Mouse (Mus musculus): ENCODE data around the gene Impdh2. TPM values are rescaled to one million over a fixed set of nuclear protein-coding genes. Genes with fewer than 3 reads are reported as not detected.
"Not testable (repeated sequence)": the region's sequence is repeated elsewhere in the genome, so short reads cannot be mapped to it uniquely, and the experiment has no call there.

Impdh2 gene
- polyA plus RNA-seq, 1 experiment from 2014 or later, result 101 TPM

- 84% methylated on average over 3 of the region's 3 CpGs for WGBS
- no peak overlapping the region for H3K4me3 ChIP-seq (ENCODE audit: low read length)
Observed at GRCm38 (mm10) chr9:108594354-108594753, 34.3 kb downstream of the Impdh2 start.

GRCm38 (mm10) chr9:108596998-108597764, 37.1 kb downstream of the Impdh2 start, which contains the start of gene P4htm:
Gene P4htm, minus strand, starts transcription at chr9:108597667.
- Histone ChIP-seq H3K27ac (ENCODE audit: low read depth, low read length) (peak within 1 kb of the TSS; percentile 85), H3K4me2 (ENCODE audit: low read length) (peak within 1 kb of the TSS; percentile 84), H3K4me3 (ENCODE audit: low read length) (peak within 1 kb of the TSS; percentile 68), H3K9ac (ENCODE audit: low read depth, low read length) (peak within 1 kb of the TSS; percentile 82), H3K4me1 (ENCODE audit: control insufficient read depth, insufficient read depth, low read depth, low read length) (peaks cover 8% of the 10 kb centered on the region), H3K36me3 (ENCODE audit: control insufficient read depth, insufficient read depth, low read length) (no peaks in the 10 kb centered on the region), H3K9me3 (ENCODE audit: control insufficient read depth, low read length) (no peaks in the 10 kb centered on the region), H3K27me3 (replicated peaks; ENCODE audit: control insufficient read depth, insufficient read depth, low read length) (no peaks in the 10 kb centered on the region)
- WGBS, result 1% methylated on average over 44 of the region's 69 CpGs
- peak; percentile 86 for ATAC-seq

More at GRCm38 (mm10) chr9:108594354-108594753, 34.3 kb downstream of the Impdh2 start:
- Histone ChIP-seq H3K36me3 (ENCODE audit: control insufficient read depth, insufficient read depth, low read length) (no peaks in the 10 kb centered on the region), H3K4me1 (ENCODE audit: control insufficient read depth, insufficient read depth, low read depth, low read length) (peaks cover 8% of the 10 kb centered on the region), H3K9ac (ENCODE audit: low read depth, low read length) (no peak overlapping the region), H3K27me3 (replicated peaks; ENCODE audit: control insufficient read depth, insufficient read depth, low read length) (no peaks in the 10 kb centered on the region), H3K4me2 (ENCODE audit: low read length) (no peak overlapping the region), H3K9me3 (ENCODE audit: control insufficient read depth, low read length) (no peaks in the 10 kb centered on the region), H3K27ac (ENCODE audit: low read depth, low read length) (no peak overlapping the region)
- ATAC-seq, result no peak

GRCm38 (mm10) chr9:108599021-108599566, 39.0 kb downstream of the Impdh2 start:
- no peak overlapping the region for H3K4me2 ChIP-seq (ENCODE audit: low read length)
- no peak for ATAC-seq
- H3K27me3 ChIP-seq (replicated peaks; ENCODE audit: control insufficient read depth, insufficient read depth, low read length), result no peaks in the 10 kb centered on the region
- peaks cover 8% of the 10 kb centered on the region for H3K4me1 ChIP-seq (ENCODE audit: control insufficient read depth, insufficient read depth, low read depth, low read length)
- WGBS, result 78% methylated on average over 4 of the region's 4 CpGs
- H3K9me3 ChIP-seq (ENCODE audit: control insufficient read depth, low read length), result no peaks in the 10 kb centered on the region
- no peak overlapping the region for H3K27ac ChIP-seq (ENCODE audit: low read depth, low read length)
- peaks cover 6% of the 10 kb centered on the region for H3K36me3 ChIP-seq (ENCODE audit: control insufficient read depth, insufficient read depth, low read length)
- no peak overlapping the region for H3K4me3 ChIP-seq (ENCODE audit: low read length)
- H3K9ac ChIP-seq (ENCODE audit: low read depth, low read length), result no peak overlapping the region

- Histone ChIP-seq H3K4me3 (ENCODE audit: low read length) (no peak overlapping the region), H3K27ac (ENCODE audit: low read depth, low read length) (no peak overlapping the region), H3K4me1 (ENCODE audit: control insufficient read depth, insufficient read depth, low read depth, low read length) (peaks cover 8% of the 10 kb centered on the region), H3K4me2 (ENCODE audit: low read length) (no peak overlapping the region), H3K9ac (ENCODE audit: low read depth, low read length) (no peak overlapping the region), H3K9me3 (ENCODE audit: control insufficient read depth, low read length) (no peaks in the 10 kb centered on the region), H3K36me3 (ENCODE audit: control insufficient read depth, insufficient read depth, low read length) (peaks cover 12% of the 10 kb centered on the region), H3K27me3 (replicated peaks; ENCODE audit: control insufficient read depth, insufficient read depth, low read length) (no peaks in the 10 kb centered on the region)
- 63% methylated on average over 2 of the region's 2 CpGs for WGBS
- no peak for ATAC-seq
Observed at GRCm38 (mm10) chr9:108600011-108600410, 39.9 kb downstream of the Impdh2 start.

- 92% methylated on average over 4 of the region's 4 CpGs for WGBS
- Histone ChIP-seq H3K9ac (ENCODE audit: low read depth, low read length) (no peak overlapping the region), H3K4me3 (ENCODE audit: low read length) (no peak overlapping the region), H3K4me1 (ENCODE audit: control insufficient read depth, insufficient read depth, low read depth, low read length) (peaks cover 3% of the 10 kb centered on the region; the same call in 1 of the 2 replicates), H3K36me3 (ENCODE audit: control insufficient read depth, insufficient read depth, low read length) (peaks cover 26% of the 10 kb centered on the region), H3K4me2 (ENCODE audit: low read length) (no peak overlapping the region), H3K27me3 (replicated peaks; ENCODE audit: control insufficient read depth, insufficient read depth, low read length) (no peaks in the 10 kb centered on the region), H3K27ac (ENCODE audit: low read depth, low read length) (no peak overlapping the region), H3K9me3 (ENCODE audit: control insufficient read depth, low read length) (no peaks in the 10 kb centered on the region)
- no peak for ATAC-seq
Observed at GRCm38 (mm10) chr9:108601986-108602385, 41.9 kb downstream of the Impdh2 start.

- not testable (repeated sequence) for H3K27me3 ChIP-seq (replicated peaks; ENCODE audit: control insufficient read depth, insufficient read depth, low read length); H3K27ac ChIP-seq (ENCODE audit: low read depth, low read length); H3K4me1 ChIP-seq (ENCODE audit: control insufficient read depth, insufficient read depth, low read depth, low read length); H3K9ac ChIP-seq (ENCODE audit: low read depth, low read length); H3K9me3 ChIP-seq (ENCODE audit: control insufficient read depth, low read length); ATAC-seq; H3K4me3 ChIP-seq (ENCODE audit: low read length); H3K4me2 ChIP-seq (ENCODE audit: low read length)
- 90% methylated on average over 5 of the region's 5 CpGs for WGBS
- peaks cover 66% of the 10 kb centered on the region for H3K36me3 ChIP-seq (ENCODE audit: control insufficient read depth, insufficient read depth, low read length)
Observed at GRCm38 (mm10) chr9:108607929-108608328, 47.8 kb downstream of the Impdh2 start.

GRCm38 (mm10) chr9:108608889-108609288, 48.8 kb downstream of the Impdh2 start:
- Histone ChIP-seq H3K4me1 (ENCODE audit: control insufficient read depth, insufficient read depth, low read depth, low read length) (no peaks in the 10 kb centered on the region), H3K27me3 (replicated peaks; ENCODE audit: control insufficient read depth, insufficient read depth, low read length) (no peaks in the 10 kb centered on the region), H3K36me3 (ENCODE audit: control insufficient read depth, insufficient read depth, low read length) (peaks cover 70% of the 10 kb centered on the region), H3K9ac (ENCODE audit: low read depth, low read length) (no peak overlapping the region), H3K4me2 (ENCODE audit: low read length) (no peak overlapping the region), H3K9me3 (ENCODE audit: control insufficient read depth, low read length) (no peaks in the 10 kb centered on the region), H3K4me3 (ENCODE audit: low read length) (no peak overlapping the region), H3K27ac (ENCODE audit: low read depth, low read length) (no peak overlapping the region)
- no peak for ATAC-seq
- WGBS, result 99% methylated on average over 4 of the region's 4 CpGs

- H3K4me2 ChIP-seq (ENCODE audit: low read length), result no peak overlapping the region
- H3K36me3 ChIP-seq (ENCODE audit: control insufficient read depth, insufficient read depth, low read length), result peaks cover 52% of the 10 kb centered on the region
- H3K9ac ChIP-seq (ENCODE audit: low read depth, low read length), result no peak overlapping the region
- H3K4me3 ChIP-seq (ENCODE audit: low read length), result no peak overlapping the region
- ATAC-seq, result no peak
- no peak overlapping the region for H3K27ac ChIP-seq (ENCODE audit: low read depth, low read length)
- WGBS, result 97% methylated on average over 10 of the region's 10 CpGs
- no peaks in the 10 kb centered on the region for H3K27me3 ChIP-seq (replicated peaks; ENCODE audit: control insufficient read depth, insufficient read depth, low read length)
- no peaks in the 10 kb centered on the region for H3K4me1 ChIP-seq (ENCODE audit: control insufficient read depth, insufficient read depth, low read depth, low read length)
- H3K9me3 ChIP-seq (ENCODE audit: control insufficient read depth, low read length), result no peaks in the 10 kb centered on the region
Observed at GRCm38 (mm10) chr9:108611488-108611887, 51.4 kb downstream of the Impdh2 start.
